Mouse (Mus musculus) intestine, postnatal 0 days (tissue): Measurements from ENCODE around the gene Camta1. TPM values are rescaled to one million over a fixed set of nuclear protein-coding genes. Genes with fewer than 3 reads are reported as not detected.

ENCODE experiments used
- ATAC-seq: fragments of 200-750 bp; cut with Nextera tagmentation; 2 replicates; pipeline ENCODE4 v1.8.0; 2017; ENCODE audit warnings: mild to moderate bottlenecking, moderate TSS enrichment, moderate library complexity
- H3K27ac ChIP-seq: fragments of 300-500 bp; sonication (generic); 2 replicates; pipeline ENCODE4 v1.5.1; 2014; ENCODE audit warnings: mild to moderate bottlenecking, low read depth, low read length, moderate library complexity
- H3K27me3 ChIP-seq: fragments of 300-500 bp; sonication (generic); replicated peaks from 2 replicates; pipeline ENCODE4 v1.6.1; 2014; ENCODE audit warnings: low read length, mixed read lengths; ENCODE audit not compliant: control insufficient read depth, insufficient read depth
- H3K36me3 ChIP-seq: fragments of 300-500 bp; sonication (generic); 2 replicates; pipeline ENCODE4 v1.6.1; 2014; ENCODE audit warnings: mild to moderate bottlenecking, moderate library complexity; ENCODE audit not compliant: control insufficient read depth, insufficient read depth
- H3K4me1 ChIP-seq: fragments of 300-500 bp; sonication (generic); replicated peaks from 2 replicates; pipeline ENCODE4 v1.6.1; 2014; ENCODE audit warnings: antibody characterized with exemption, low read length, mixed read lengths; ENCODE audit not compliant: control insufficient read depth, insufficient read depth
- H3K4me2 ChIP-seq: fragments of 300-500 bp; sonication (generic); replicated peaks from 2 replicates; pipeline ENCODE4 v1.6.1; 2014; ENCODE audit warnings: low read depth, mild to moderate bottlenecking, moderate library complexity
- H3K4me3 ChIP-seq: fragments of 300-500 bp; sonication (generic); 2 replicates; pipeline ENCODE4 v1.5.1; 2014; ENCODE audit warnings: low read depth, low read length
- H3K9ac ChIP-seq: fragments of 300-500 bp; sonication (generic); 2 replicates; pipeline ENCODE4 v1.6.1; 2014; ENCODE audit warnings: mild to moderate bottlenecking, low read depth, low read length
- H3K9me3 ChIP-seq: fragments of 300-500 bp; sonication (generic); 2 replicates; pipeline ENCODE4 v1.6.1; 2016; ENCODE audit warnings: mixed run types; ENCODE audit not compliant: control insufficient read depth
- CTCF ChIP-seq: sonication (generic); IDR thresholded peaks from 2 replicates; pipeline ENCODE4 v1.5.1; 2016; ENCODE audit warnings: low read depth, mild to moderate bottlenecking, control low read depth, antibody characterized with exemption, moderate library complexity
- WGBS: fragments of 180-500 bp; shearing (Covaris S2); extraction: QIAGEN DNeasy Blood & Tissue Kit; methylation state at CpG from one replicate; pipeline ENCODE4 v1.1.7; 2014; 5-methylcytosine and 5-hydroxymethylcytosine counted together
- polyA plus RNA-seq: library from polyadenylated mRNA; unstranded; fragments of >200 nt; fragmentation: Nextera tagmentation; extraction: Ambion mirVana; gene quantifications from 2 replicates; pipeline ENCODE4 v1.2.1, GENCODE M21; 2015

Camta1 gene
- polyA plus RNA-seq, 1 experiment from 2014 or later: 54.1 TPM

GRCm38 (mm10) chr4:151898600-151899245 is 37.0 kb upstream of the Camta1 start:
- no peak for TF ChIP-seq CTCF
- no peak overlapping the region for H3K4me2 ChIP-seq
- H3K36me3 ChIP-seq: no peaks in the 10 kb centered on the region
- WGBS: 66% methylated on average over 13 of the region's 13 CpGs
- no peak overlapping the region for H3K4me3 ChIP-seq
- H3K9me3 ChIP-seq: 0 out of 2 replicates have a peak, but pooled peaks cover 3% of the 10 kb centered on the region
- H3K4me1 ChIP-seq: no peaks in the 10 kb centered on the region; the same call in 1 of the 2 replicates
- H3K9ac ChIP-seq: no peak overlapping the region
- 0 out of 2 replicates have a peak, but pooled peaks cover 4% of the 10 kb centered on the region for H3K27me3 ChIP-seq
- no peak for ATAC-seq
- H3K27ac ChIP-seq: no peak overlapping the region

GRCm38 (mm10) chr4:151897069-151897617 is 35.5 kb upstream of the Camta1 start:
- H3K4me3 ChIP-seq: no peak overlapping the region
- no peak overlapping the region for H3K27ac ChIP-seq
- 0 out of 2 replicates have a peak, but pooled peaks cover 3% of the 10 kb centered on the region for H3K9me3 ChIP-seq
- no peak for ATAC-seq
- 0 out of 2 replicates have a peak, but pooled peaks have one; percentile 35 for TF ChIP-seq CTCF
- H3K27me3 ChIP-seq: no peaks in the 10 kb centered on the region
- no peaks in the 10 kb centered on the region for H3K36me3 ChIP-seq
- H3K4me1 ChIP-seq: no peaks in the 10 kb centered on the region
- no peak overlapping the region for H3K9ac ChIP-seq
- 75% methylated on average over 9 of the region's 9 CpGs for WGBS
- no peak overlapping the region for H3K4me2 ChIP-seq

GRCm38 (mm10) chr4:151895624-151896023 is 33.9 kb upstream of the Camta1 start:
- Histone ChIP-seq H3K9ac (no peak overlapping the region), H3K9me3 (0 out of 2 replicates have a peak, but pooled peaks cover 3% of the 10 kb centered on the region), H3K27ac (no peak overlapping the region), H3K4me2 (no peak overlapping the region), H3K4me3 (no peak overlapping the region), H3K4me1 (no peaks in the 10 kb centered on the region), H3K36me3 (no peaks in the 10 kb centered on the region), H3K27me3 (no peaks in the 10 kb centered on the region)
- TF ChIP-seq CTCF: no peak
- 86% methylated on average over 7 of the region's 7 CpGs for WGBS
- ATAC-seq: no peak

GRCm38 (mm10) chr4:151894926-151895325 is 33.2 kb upstream of the Camta1 start:
- Histone ChIP-seq H3K36me3 (no peaks in the 10 kb centered on the region), H3K9ac (no peak overlapping the region), H3K27ac (no peak overlapping the region), H3K4me1 (no peaks in the 10 kb centered on the region), H3K9me3 (0 out of 2 replicates have a peak, but pooled peaks cover 3% of the 10 kb centered on the region), H3K4me3 (no peak overlapping the region), H3K4me2 (no peak overlapping the region), H3K27me3 (no peaks in the 10 kb centered on the region)
- WGBS: 93% methylated on average over 12 of the region's 12 CpGs
- no peak for ATAC-seq
- no peak for TF ChIP-seq CTCF

- H3K9ac ChIP-seq: no peak overlapping the region
Measured at GRCm38 (mm10) chr4:151893241-151893640, 31.6 kb upstream of the Camta1 start.

GRCm38 (mm10) chr4:151881590-151881989 is 19.9 kb upstream of the Camta1 start:
- Histone ChIP-seq H3K9ac (no peak overlapping the region), H3K4me2 (no peak overlapping the region), H3K9me3 (no peaks in the 10 kb centered on the region), H3K4me1 (no peaks in the 10 kb centered on the region), H3K36me3 (no peaks in the 10 kb centered on the region), H3K4me3 (no peak overlapping the region), H3K27me3 (0 out of 2 replicates have a peak, but pooled peaks cover 4% of the 10 kb centered on the region), H3K27ac (no peak overlapping the region)
- no peak for ATAC-seq
- 89% methylated on average over 12 of the region's 12 CpGs for WGBS
- no peak for TF ChIP-seq CTCF

More at GRCm38 (mm10) chr4:151893241-151893640, 31.6 kb upstream of the Camta1 start:
- Histone ChIP-seq H3K27ac (no peak overlapping the region), H3K27me3 (no peaks in the 10 kb centered on the region), H3K9me3 (0 out of 2 replicates have a peak, but pooled peaks cover 3% of the 10 kb centered on the region), H3K4me2 (no peak overlapping the region), H3K4me3 (no peak overlapping the region), H3K4me1 (no peaks in the 10 kb centered on the region), H3K36me3 (no peaks in the 10 kb centered on the region)
- TF ChIP-seq CTCF: peak; percentile 53
- WGBS: 76% methylated on average over 6 of the region's 6 CpGs
- ATAC-seq: no peak
